Mouse (Mus musculus) kidney, postnatal 0 days (tissue): Measurements from ENCODE around the gene Ttc30a1. TPM values are rescaled to one million over a fixed set of nuclear protein-coding genes. Genes with fewer than 3 reads are reported as not detected.
"Not testable (repeated sequence)": the region's sequence is repeated elsewhere in the genome, so short reads cannot be mapped to it uniquely, and the experiment has no call there.

Experiments used
- ATAC-seq: fragments of 200-750 bp; cut with Nextera tagmentation; replicated peaks from 2 replicates; pipeline ENCODE4 v1.8.0; 2017; ENCODE audit warnings: low read depth, moderate number of reproducible peaks, moderate TSS enrichment, moderate library complexity; ENCODE audit not compliant: low FRiP score
- DNase-seq: peaks from one replicate; pipeline ENCODE4 v3.0.0-alpha.2; 2016; ENCODE audit warnings: low spot score
- H3K27ac ChIP-seq: fragments of 300-500 bp; sonication (generic); 2 replicates; pipeline ENCODE4 v1.5.1; 2014; ENCODE audit warnings: mild to moderate bottlenecking
- H3K27me3 ChIP-seq: fragments of 300-500 bp; sonication (generic); 2 replicates; pipeline ENCODE4 v1.6.1; 2014; ENCODE audit warnings: low read length, mixed read lengths; ENCODE audit not compliant: insufficient read depth
- H3K36me3 ChIP-seq: fragments of 300-500 bp; sonication (generic); 2 replicates; pipeline ENCODE4 v1.6.1; 2014; ENCODE audit warnings: low read length, mixed read lengths; ENCODE audit not compliant: insufficient read depth
- H3K4me1 ChIP-seq: fragments of 300-500 bp; sonication (generic); replicated peaks from 2 replicates; pipeline ENCODE4 v1.6.1; 2014; ENCODE audit warnings: antibody characterized with exemption, low read length, mixed read lengths; ENCODE audit not compliant: insufficient read depth
- H3K4me2 ChIP-seq: fragments of 300-500 bp; sonication (generic); 2 replicates; pipeline ENCODE4 v1.6.1; 2014; ENCODE audit warnings: mild to moderate bottlenecking, low read length, moderate library complexity, mixed read lengths
- H3K4me3 ChIP-seq: fragments of 300-500 bp; sonication (generic); replicated peaks from 2 replicates; pipeline ENCODE4 v1.5.1; 2014; ENCODE audit warnings: low read depth, low read length
- H3K9ac ChIP-seq: fragments of 300-500 bp; sonication (generic); 2 replicates; pipeline ENCODE4 v1.6.1; 2014; ENCODE audit warnings: low read depth, low read length
- H3K9me3 ChIP-seq: fragments of 300-500 bp; sonication (generic); replicated peaks from 2 replicates; pipeline ENCODE4 v1.6.1; 2016; ENCODE audit warnings: low read length, inconsistent platforms, mixed read lengths
- CTCF ChIP-seq: IDR thresholded peaks from 2 replicates; pipeline ENCODE4 v1.5.1; 2016; ENCODE audit warnings: antibody characterized with exemption, low read depth, mild to moderate bottlenecking, moderate library complexity
- WGBS: fragments of 180-500 bp; shearing (Covaris S2); extraction: QIAGEN DNeasy Blood & Tissue Kit; methylation state at CpG from one replicate; pipeline ENCODE4 v1.1.7; 2014; 5-methylcytosine and 5-hydroxymethylcytosine counted together
- polyA plus RNA-seq: library from polyadenylated mRNA; unstranded; fragments of >200 nt; fragmentation: Nextera tagmentation; extraction: Ambion mirVana; gene quantifications from 2 replicates; pipeline ENCODE4 v1.2.1, GENCODE M21; 2015

Ttc30a1 gene
- 6.7 and 7.0 TPM in 2 replicates for polyA plus RNA-seq

- Histone ChIP-seq H3K27ac (peak within 1 kb of the TSS; percentile 74), H3K9ac (peak within 1 kb of the TSS; percentile 53), H3K4me2 (peak within 1 kb of the TSS; percentile 48), H3K4me3 (peak within 1 kb of the TSS; percentile 38)
- 3% methylated on average over 29 of the region's 34 CpGs for WGBS
- DNase-seq, result peak; percentile 94
- not testable (repeated sequence) for H3K27me3 ChIP-seq, H3K9me3 ChIP-seq, H3K36me3 ChIP-seq, H3K4me1 ChIP-seq
- ATAC-seq, result peak; percentile 68
Observed at GRCm38 (mm10) chr2:75981440-75982081, at the start of gene Ttc30a1. Ttc30a1 (minus strand) TSS chr2:75981967.

GRCm38 (mm10) chr2:76030080-76030479 is 48.3 kb upstream of the Ttc30a1 start:
- WGBS, result 23% methylated on average over 8 of the region's 8 CpGs
- Histone ChIP-seq H3K9me3 (no peaks in the 10 kb centered on the region), H3K4me2 (peak overlapping the region; percentile 54), H3K4me1 (peaks cover 8% of the 10 kb centered on the region; the same call in 1 of the 2 replicates), H3K27me3 (no peaks in the 10 kb centered on the region), H3K27ac (no peak overlapping the region), H3K4me3 (no peak overlapping the region), H3K9ac (no peak overlapping the region), H3K36me3 (no peaks in the 10 kb centered on the region)
- no peak for DNase-seq
- ATAC-seq, result no peak
- TF ChIP-seq CTCF, result no peak

GRCm38 (mm10) chr2:76029081-76029901 is 47.5 kb upstream of the Ttc30a1 start:
- Histone ChIP-seq H3K9ac (0 out of 2 replicates have a peak overlapping the region, but pooled peaks have one; percentile 31), H3K4me2 (peak overlapping the region; percentile 54), H3K27ac (peak overlapping the region; percentile 68), H3K36me3 (no peaks in the 10 kb centered on the region), H3K27me3 (no peaks in the 10 kb centered on the region), H3K9me3 (no peaks in the 10 kb centered on the region), H3K4me1 (peaks cover 8% of the 10 kb centered on the region; the same call in 1 of the 2 replicates), H3K4me3 (0 out of 2 replicates have a peak overlapping the region, but pooled peaks have one; percentile 9)
- no peak for TF ChIP-seq CTCF
- DNase-seq (peak; percentile 87), ATAC-seq (peak; percentile 80; the same call in 1 of the 2 replicates)
- 8% methylated on average over 20 of the region's 20 CpGs for WGBS

GRCm38 (mm10) chr2:76016890-76017289 is 35.1 kb upstream of the Ttc30a1 start:
- Histone ChIP-seq H3K27me3 (no peaks in the 10 kb centered on the region), H3K4me2 (no peak overlapping the region), H3K9me3 (no peaks in the 10 kb centered on the region), H3K36me3 (no peaks in the 10 kb centered on the region), H3K4me3 (no peak overlapping the region), H3K9ac (no peak overlapping the region), H3K4me1 (0 out of 2 replicates have a peak, but pooled peaks cover 4% of the 10 kb centered on the region), H3K27ac (no peak overlapping the region)
- no peak for TF ChIP-seq CTCF
- WGBS, result 22% methylated on average over 7 of the region's 7 CpGs
- DNase-seq (no peak), ATAC-seq (no peak)

- Histone ChIP-seq H3K4me3 (no peak overlapping the region), H3K36me3 (no peaks in the 10 kb centered on the region), H3K9me3 (no peaks in the 10 kb centered on the region), H3K27ac (no peak overlapping the region), H3K9ac (no peak overlapping the region), H3K4me1 (0 out of 2 replicates have a peak, but pooled peaks cover 4% of the 10 kb centered on the region), H3K27me3 (no peaks in the 10 kb centered on the region), H3K4me2 (no peak overlapping the region)
- DNase-seq, result no peak
- TF ChIP-seq CTCF, result no peak
- ATAC-seq, result peak; percentile 80
- 69% methylated on average over 8 of the region's 8 CpGs for WGBS
Observed at GRCm38 (mm10) chr2:76016136-76016535, 34.4 kb upstream of the Ttc30a1 start.

GRCm38 (mm10) chr2:76015460-76015859 is 33.7 kb upstream of the Ttc30a1 start:
- Histone ChIP-seq H3K9ac (no peak overlapping the region), H3K4me2 (no peak overlapping the region), H3K9me3 (no peaks in the 10 kb centered on the region), H3K27ac (no peak overlapping the region), H3K27me3 (no peaks in the 10 kb centered on the region), H3K36me3 (no peaks in the 10 kb centered on the region), H3K4me1 (0 out of 2 replicates have a peak, but pooled peaks cover 4% of the 10 kb centered on the region), H3K4me3 (no peak overlapping the region)
- DNase-seq (no peak), ATAC-seq (no peak)
- TF ChIP-seq CTCF, result no peak
- WGBS, result 94% methylated on average over 7 of the region's 7 CpGs
